Mouse (Mus musculus) lung, embryonic 16.5 days (tissue): ENCODE measurements around the gene Hus1b. TPM values are rescaled to one million over a fixed set of nuclear protein-coding genes. Genes with fewer than 3 reads are reported as not detected.

Source experiments
- polyA plus RNA-seq: library from polyadenylated mRNA; unstranded; fragments of >200 nt; fragmentation: Nextera tagmentation; extraction: Ambion mirVana; gene quantifications from 2 replicates; pipeline ENCODE4 v1.2.1, GENCODE M21; 2015

Gene Hus1b
- polyA plus RNA-seq, 1 experiment from 2014 or later, result not detected

Other genes with a start within 250 kb of the Hus1b start
- gene Irf4, start 198.5 kb downstream of the Hus1b start, polyA plus RNA-seq, result 0.10 and 0.11 TPM in 2 replicates
- gene Exoc2, start 26.3 kb upstream of the Hus1b start, polyA plus RNA-seq, result 34.8 and 37.1 TPM in 2 replicates
- gene Gm5447, start 26.4 kb upstream of the Hus1b start, polyA plus RNA-seq, result 0.11 and 0.21 TPM in 2 replicates